Mouse (Mus musculus) bone marrow macrophage, adult 2 months (primary cell): ENCODE measurements at regions not wholly inside any gene's neighbourhood (a gene's known extent, or its start where the extent isn't known, plus 50 kb on each side); places are given as distances from the start of the nearest gene placed in this dataset.
"Not testable (repeated sequence)": the region's sequence is repeated elsewhere in the genome, so short reads cannot be mapped to it uniquely, and the experiment has no call there.

Experiments
- CTCF ChIP-seq: IDR thresholded peaks from 2 replicates; pipeline ENCODE4 v1.5.1; 2012; ENCODE audit warnings: low read depth, mild to moderate bottlenecking, low read length, moderate library complexity
- POLR2A ChIP-seq: IDR thresholded peaks from 2 replicates; pipeline ENCODE4 v1.6.1; 2012; ENCODE audit warnings: mild to moderate bottlenecking, low read depth, low read length, borderline replicate concordance

- TF ChIP-seq CTCF, POLR2A: not testable (repeated sequence)
These were observed 807.6 kb upstream of the Olfr1507 start for GRCm38 (mm10) chr14:53303179-53303578.
